Mouse (Mus musculus) midbrain, embryonic 16.5 days (tissue): ENCODE results near the gene Elf2. TPM values are rescaled to one million over a fixed set of nuclear protein-coding genes. Genes with fewer than 3 reads are reported as not detected.
A peak's percentile ranks its signal among the peaks of the same experiment; 100 is the strongest.

Source experiments
- ATAC-seq: fragments of 200-750 bp; cut with Nextera tagmentation; 2 replicates; pipeline ENCODE4 v1.8.0; 2017; ENCODE audit warnings: moderate TSS enrichment
- H3K27ac ChIP-seq: fragments of 300-500 bp; sonication (generic); 2 replicates; pipeline ENCODE4 v1.5.1; 2014; ENCODE audit warnings: mild to moderate bottlenecking, low read length, mixed read lengths
- H3K27me3 ChIP-seq: fragments of 300-500 bp; sonication (generic); 2 replicates; pipeline ENCODE4 v1.6.1; 2014; ENCODE audit warnings: low read depth, low read length, mixed read lengths; ENCODE audit not compliant: control insufficient read depth, insufficient read depth
- H3K36me3 ChIP-seq: fragments of 300-500 bp; sonication (generic); 2 replicates; pipeline ENCODE4 v1.6.1; 2014; ENCODE audit warnings: mild to moderate bottlenecking, low read length, moderate library complexity, mixed read lengths; ENCODE audit not compliant: control insufficient read depth, insufficient read depth
- H3K4me1 ChIP-seq: fragments of 300-500 bp; sonication (generic); 2 replicates; pipeline ENCODE4 v1.6.1; 2014; ENCODE audit warnings: mild to moderate bottlenecking, low read length, mixed read lengths; ENCODE audit not compliant: control insufficient read depth, insufficient read depth
- H3K4me2 ChIP-seq: fragments of 300-500 bp; sonication (generic); 2 replicates; pipeline ENCODE4 v1.6.1; 2014; ENCODE audit warnings: mild to moderate bottlenecking, low read length, mixed read lengths
- H3K4me3 ChIP-seq: fragments of 300-500 bp; sonication (generic); 2 replicates; pipeline ENCODE4 v1.5.1; 2014; ENCODE audit warnings: low read depth, mild to moderate bottlenecking, low read length, moderate library complexity, mixed read lengths
- H3K9ac ChIP-seq: fragments of 300-500 bp; sonication (generic); 2 replicates; pipeline ENCODE4 v1.6.1; 2014; ENCODE audit warnings: low read depth, low read length, mixed read lengths
- H3K9me3 ChIP-seq: fragments of 300-500 bp; sonication (generic); replicated peaks from 2 replicates; pipeline ENCODE4 v1.6.1; 2014; ENCODE audit warnings: mild to moderate bottlenecking, low read length, mixed read lengths; ENCODE audit not compliant: control insufficient read depth, poor library complexity, severe bottlenecking
- WGBS: fragments of 180-500 bp; shearing (Covaris S2); extraction: QIAGEN DNeasy Blood & Tissue Kit; methylation state at CpG from one replicate; pipeline ENCODE4 v1.1.7; 2014; 5-methylcytosine and 5-hydroxymethylcytosine counted together
- polyA plus RNA-seq: library from polyadenylated mRNA; unstranded; fragments of >200 nt; fragmentation: Nextera tagmentation; extraction: Ambion mirVana; gene quantifications from 2 replicates; pipeline ENCODE4 v1.2.1, GENCODE M21; 2015

Gene Elf2
- polyA plus RNA-seq, 1 experiment from 2014 or later = 27.7 TPM

GRCm38 (mm10) chr3:51306621-51307020 is 33.8 kb downstream of the Elf2 start:
- H3K4me1 ChIP-seq = no peaks in the 10 kb centered on the region
- H3K36me3 ChIP-seq = 0 out of 2 replicates have a peak, but pooled peaks cover 3% of the 10 kb centered on the region
- H3K27me3 ChIP-seq = no peaks in the 10 kb centered on the region
- WGBS = 83% methylated on average over 2 of the region's 2 CpGs
- no peaks in the 10 kb centered on the region for H3K9me3 ChIP-seq
- no peak overlapping the region for H3K9ac ChIP-seq
- H3K4me3 ChIP-seq = no peak overlapping the region
- ATAC-seq = no peak
- H3K27ac ChIP-seq = no peak overlapping the region
- H3K4me2 ChIP-seq = no peak overlapping the region

- Histone ChIP-seq H3K4me1 (no peaks in the 10 kb centered on the region), H3K9me3 (no peaks in the 10 kb centered on the region), H3K27me3 (no peaks in the 10 kb centered on the region), H3K9ac (no peak overlapping the region), H3K4me2 (no peak overlapping the region), H3K27ac (no peak overlapping the region), H3K36me3 (0 out of 2 replicates have a peak, but pooled peaks cover 3% of the 10 kb centered on the region), H3K4me3 (no peak overlapping the region)
- no peak for ATAC-seq
- 90% methylated on average over 8 of the region's 8 CpGs for WGBS
Measured at GRCm38 (mm10) chr3:51305961-51306360, 34.5 kb downstream of the Elf2 start.

GRCm38 (mm10) chr3:51302971-51303476 is 37.4 kb downstream of the Elf2 start:
- H3K4me1 ChIP-seq = no peaks in the 10 kb centered on the region
- no peaks in the 10 kb centered on the region for H3K27me3 ChIP-seq
- H3K4me2 ChIP-seq = no peak overlapping the region
- H3K9ac ChIP-seq = no peak overlapping the region
- no peaks in the 10 kb centered on the region for H3K9me3 ChIP-seq
- ATAC-seq = no peak
- 92% methylated on average over 3 of the region's 3 CpGs for WGBS
- 0 out of 2 replicates have a peak, but pooled peaks cover 2% of the 10 kb centered on the region for H3K36me3 ChIP-seq
- no peak overlapping the region for H3K4me3 ChIP-seq
- no peak overlapping the region for H3K27ac ChIP-seq

DNA sequence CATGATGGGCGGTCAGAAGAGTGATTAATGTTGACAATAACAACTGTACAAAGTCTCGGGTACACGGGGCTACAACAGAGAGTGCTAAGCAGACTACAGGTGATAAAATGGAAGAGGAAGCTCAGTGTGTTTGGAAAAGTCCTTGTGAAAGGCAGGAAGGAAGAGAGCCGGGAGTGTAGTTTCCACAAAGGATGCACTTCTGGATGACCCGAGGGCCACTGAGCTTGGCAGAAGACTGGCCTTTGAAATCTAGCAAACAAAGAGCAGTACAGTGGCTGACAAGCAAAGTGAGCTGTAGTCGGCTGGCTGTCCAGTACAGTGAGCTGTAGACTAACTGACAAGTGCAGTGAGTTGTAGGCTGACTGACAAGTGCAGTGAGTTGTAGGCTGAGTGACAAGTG is 38.9 kb downstream of the Elf2 start:
- H3K9ac ChIP-seq = no peak overlapping the region
- H3K9me3 ChIP-seq = no peaks in the 10 kb centered on the region
- no peaks in the 10 kb centered on the region for H3K4me1 ChIP-seq
- no peaks in the 10 kb centered on the region for H3K36me3 ChIP-seq
- no peak overlapping the region for H3K27ac ChIP-seq
- no peak overlapping the region for H3K4me3 ChIP-seq
- WGBS = 86% methylated on average over 6 of the region's 6 CpGs
- no peak for ATAC-seq
- no peaks in the 10 kb centered on the region for H3K27me3 ChIP-seq
- no peak overlapping the region for H3K4me2 ChIP-seq

- peaks cover 3% of the 10 kb centered on the region; the same call in 1 of the 2 replicates for H3K4me1 ChIP-seq
- H3K36me3 ChIP-seq = no peaks in the 10 kb centered on the region
- no peaks in the 10 kb centered on the region for H3K27me3 ChIP-seq
- 70% methylated on average over 1 of the region's 1 CpGs for WGBS
- no peak for ATAC-seq
- no peak overlapping the region for H3K4me2 ChIP-seq
- no peak overlapping the region for H3K4me3 ChIP-seq
- H3K9me3 ChIP-seq = no peaks in the 10 kb centered on the region
- H3K27ac ChIP-seq = no peak overlapping the region
- H3K9ac ChIP-seq = no peak overlapping the region
Measured at GRCm38 (mm10) chr3:51296790-51297189, 43.7 kb downstream of the Elf2 start.

- no peak overlapping the region for H3K4me3 ChIP-seq
- WGBS = 63% methylated on average over 2 of the region's 2 CpGs
- ATAC-seq = no peak
Measured at GRCm38 (mm10) chr3:51295225-51295624, 45.2 kb downstream of the Elf2 start.

DNA sequence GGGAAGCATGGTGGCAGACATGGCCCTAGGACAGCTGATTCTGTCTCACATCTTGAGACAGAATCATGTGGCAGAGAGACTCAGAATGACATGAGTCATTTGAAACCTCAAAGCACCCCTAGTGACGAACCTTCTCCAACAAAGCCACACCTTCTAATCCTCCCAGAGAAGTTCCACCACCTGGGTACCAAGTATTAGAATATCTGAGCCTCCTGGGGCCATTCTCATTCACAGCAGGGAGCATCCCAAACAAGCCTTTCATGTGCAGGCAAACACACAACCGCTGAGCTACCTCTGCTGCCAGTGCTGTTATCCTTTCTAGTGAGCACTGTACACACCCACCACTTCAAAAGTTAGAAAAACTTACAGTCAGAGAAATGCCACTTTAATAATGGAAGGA is 46.2 kb downstream of the Elf2 start:
- ATAC-seq = no peak

More at GRCm38 (mm10) chr3:51295225-51295624, 45.2 kb downstream of the Elf2 start:
- H3K9me3 ChIP-seq = no peaks in the 10 kb centered on the region
- H3K4me1 ChIP-seq = peaks cover 3% of the 10 kb centered on the region; the same call in 1 of the 2 replicates
- H3K27me3 ChIP-seq = no peaks in the 10 kb centered on the region
- H3K4me2 ChIP-seq = no peak overlapping the region
- no peak overlapping the region for H3K27ac ChIP-seq
- H3K9ac ChIP-seq = no peak overlapping the region
- H3K36me3 ChIP-seq = no peaks in the 10 kb centered on the region

GRCm38 (mm10) chr3:51288880-51289821 is 51.3 kb downstream of the Elf2 start:
- H3K4me1 ChIP-seq = no peaks in the 10 kb centered on the region
- ATAC-seq = peak; percentile 66; the same call in 1 of the 2 replicates
- H3K4me2 ChIP-seq = no peak overlapping the region
- no peaks in the 10 kb centered on the region for H3K9me3 ChIP-seq
- no peak overlapping the region for H3K4me3 ChIP-seq
- no peak overlapping the region for H3K9ac ChIP-seq
- H3K36me3 ChIP-seq = 0 out of 2 replicates have a peak, but pooled peaks cover 2% of the 10 kb centered on the region
- H3K27me3 ChIP-seq = no peaks in the 10 kb centered on the region
- no peak overlapping the region for H3K27ac ChIP-seq
- 54% methylated on average over 11 of the region's 11 CpGs for WGBS

More for the DNA sequence above, 46.2 kb downstream of the Elf2 start:
- Histone ChIP-seq H3K9me3 (no peaks in the 10 kb centered on the region), H3K4me1 (peaks cover 3% of the 10 kb centered on the region; the same call in 1 of the 2 replicates), H3K9ac (no peak overlapping the region), H3K36me3 (no peaks in the 10 kb centered on the region), H3K4me3 (no peak overlapping the region), H3K4me2 (no peak overlapping the region), H3K27ac (no peak overlapping the region), H3K27me3 (no peaks in the 10 kb centered on the region)
- 40% methylated on average over 2 of the region's 2 CpGs for WGBS

- Histone ChIP-seq H3K9me3 (no peaks in the 10 kb centered on the region), H3K27me3 (no peaks in the 10 kb centered on the region), H3K9ac (no peak overlapping the region), H3K4me2 (no peak overlapping the region), H3K27ac (no peak overlapping the region), H3K36me3 (0 out of 2 replicates have a peak, but pooled peaks cover 2% of the 10 kb centered on the region), H3K4me1 (no peaks in the 10 kb centered on the region), H3K4me3 (no peak overlapping the region)
- ATAC-seq = no peak
- WGBS = 79% methylated on average over 1 of the region's 1 CpGs
Measured at GRCm38 (mm10) chr3:51284375-51284774, 56.1 kb downstream of the Elf2 start.
